Mouse (Mus musculus): ENCODE measurements at regions not wholly inside any gene's neighbourhood (a gene's known extent, or its start where the extent isn't known, plus 50 kb on each side); places are given as distances from the start of the nearest gene placed in this dataset.

DNA sequence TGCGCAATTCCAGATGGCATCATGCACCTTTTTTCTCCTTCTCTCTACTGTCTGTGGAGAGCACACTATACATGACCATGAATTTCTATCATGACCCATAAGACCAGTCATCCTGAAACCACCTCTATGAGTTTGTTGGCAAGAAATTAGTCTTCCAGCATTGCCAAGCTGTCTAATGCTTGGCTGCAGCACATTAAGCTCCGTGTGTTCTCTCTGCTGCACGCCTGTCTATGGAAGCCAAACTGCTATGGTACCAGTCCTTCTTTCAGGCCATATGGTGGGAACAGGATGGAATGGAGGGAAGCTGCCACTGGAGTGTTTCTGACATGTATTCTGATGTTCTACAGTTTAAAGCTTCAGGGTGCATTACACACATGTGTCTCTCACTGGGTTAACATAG lies 121.0 kb upstream of the Cblb start:
- DNase-seq (ENCODE audit: low read depth, low spot score), result no peak

DNA sequence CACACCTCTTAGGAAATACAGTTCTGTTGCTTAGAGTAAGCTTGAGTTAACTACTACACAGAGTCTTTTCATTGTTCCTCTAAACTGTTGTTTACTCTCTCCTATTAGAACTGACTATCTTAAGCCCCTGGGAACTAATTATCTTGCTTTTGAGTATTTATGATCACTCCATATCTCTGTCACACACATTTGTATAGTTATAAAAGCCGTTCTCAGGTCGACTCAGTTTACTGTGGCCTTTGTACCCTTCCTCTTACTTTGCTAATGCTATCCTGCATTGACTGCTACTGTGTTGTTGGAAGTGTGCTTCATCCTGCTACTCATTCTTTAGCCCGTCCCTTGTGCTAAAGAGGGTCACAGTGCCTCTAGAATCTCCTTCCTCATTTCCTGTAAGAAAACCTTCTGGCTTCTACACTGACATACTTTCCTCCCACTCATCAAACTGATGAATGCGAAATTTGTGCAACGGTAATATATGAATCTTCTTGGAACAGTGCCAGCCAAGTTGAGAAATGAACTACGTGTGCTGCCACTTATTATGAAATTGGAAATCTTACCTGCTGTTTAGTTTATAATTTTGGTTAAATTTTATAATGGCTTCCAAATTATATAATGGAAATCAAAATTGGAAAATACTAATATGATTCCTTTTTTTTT lies 119.8 kb upstream of the Cblb start:
- DNase-seq (ENCODE audit: low read depth, low spot score), result no peak

DNA sequence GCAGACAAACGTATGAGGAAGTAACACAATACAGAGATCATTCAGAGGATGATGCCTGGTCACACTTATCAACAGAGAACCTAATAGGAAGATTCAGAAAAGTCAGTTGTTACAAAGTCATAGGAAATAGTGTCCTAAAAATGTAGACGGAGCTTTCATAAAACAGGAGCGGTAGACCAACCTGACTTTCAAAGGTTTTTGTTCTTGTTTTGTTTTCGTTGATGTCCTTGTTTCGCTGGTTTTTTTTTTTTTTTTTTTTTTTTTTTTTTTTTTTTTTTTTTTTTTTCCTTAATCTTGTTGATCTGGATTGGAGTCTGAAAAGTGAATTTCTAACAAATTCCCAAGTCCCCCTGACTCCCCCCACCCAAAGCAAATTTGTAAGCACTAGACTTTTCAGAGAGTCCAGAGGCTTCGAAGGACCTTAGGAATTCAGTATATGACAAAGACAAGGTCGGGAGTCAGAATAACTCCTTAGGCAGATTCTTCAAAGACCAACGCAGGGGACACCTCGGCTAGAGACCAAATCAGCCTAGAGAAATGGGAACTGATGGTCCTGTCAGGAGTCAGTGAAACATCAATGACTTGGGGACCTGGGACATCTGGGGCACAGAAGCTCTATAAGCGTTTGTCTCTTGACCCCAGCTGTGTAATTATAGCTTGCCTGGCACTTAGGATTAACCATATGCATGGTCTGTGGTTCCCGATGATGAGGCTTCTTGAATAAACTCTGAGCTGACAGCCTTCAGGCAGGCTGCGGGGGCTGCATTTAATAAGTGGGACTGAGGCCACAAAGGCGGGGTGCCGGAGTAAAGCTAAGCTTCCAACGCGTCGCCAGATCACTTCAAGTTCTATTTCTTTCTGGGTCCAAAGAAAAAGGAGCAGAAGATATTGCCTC lies 115.7 kb upstream of the Cblb start:
- DNase-seq (ENCODE audit: low read depth, low spot score), result no peak

DNA sequence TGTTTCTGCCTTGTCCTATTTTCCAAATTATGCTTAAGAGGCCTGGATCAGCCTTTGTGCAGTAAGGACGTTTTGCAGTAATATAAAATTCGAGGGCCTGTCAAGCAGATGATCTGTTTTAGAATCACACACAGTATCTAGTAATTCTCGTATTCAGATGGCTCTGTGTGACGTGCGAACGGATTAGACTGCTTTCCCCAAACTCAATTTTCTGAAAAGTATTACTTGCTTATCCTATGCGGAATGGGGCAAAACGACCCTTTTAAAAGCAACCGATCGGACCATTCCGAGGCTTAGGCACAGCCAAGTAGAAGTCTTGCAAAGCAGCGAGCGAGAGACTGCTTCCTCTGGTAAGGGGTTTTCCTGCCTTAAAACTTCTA lies 115.1 kb upstream of the Cblb start:
- no peak for DNase-seq (ENCODE audit: low read depth, low spot score)

DNA sequence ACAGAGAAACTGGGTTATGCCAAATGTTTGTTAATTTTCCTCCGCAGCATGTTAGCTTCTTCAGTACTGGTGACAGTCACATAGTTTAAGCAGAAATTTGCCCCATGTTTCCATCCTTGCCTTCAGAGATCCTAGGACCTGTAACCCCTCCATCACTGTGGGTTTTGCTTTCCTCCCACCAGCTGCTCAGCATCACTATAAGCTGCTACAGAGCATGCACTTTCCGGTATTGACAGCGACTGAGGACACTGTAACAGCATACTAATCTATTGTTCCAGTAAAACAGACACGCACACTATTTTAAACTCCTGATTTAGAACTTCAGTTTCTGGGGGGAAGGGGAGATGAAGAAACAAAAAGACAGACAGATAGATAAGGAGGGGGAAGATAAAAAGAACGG lies 114.7 kb upstream of the Cblb start:
- DNase-seq (ENCODE audit: low read depth, low spot score), result no peak

DNA sequence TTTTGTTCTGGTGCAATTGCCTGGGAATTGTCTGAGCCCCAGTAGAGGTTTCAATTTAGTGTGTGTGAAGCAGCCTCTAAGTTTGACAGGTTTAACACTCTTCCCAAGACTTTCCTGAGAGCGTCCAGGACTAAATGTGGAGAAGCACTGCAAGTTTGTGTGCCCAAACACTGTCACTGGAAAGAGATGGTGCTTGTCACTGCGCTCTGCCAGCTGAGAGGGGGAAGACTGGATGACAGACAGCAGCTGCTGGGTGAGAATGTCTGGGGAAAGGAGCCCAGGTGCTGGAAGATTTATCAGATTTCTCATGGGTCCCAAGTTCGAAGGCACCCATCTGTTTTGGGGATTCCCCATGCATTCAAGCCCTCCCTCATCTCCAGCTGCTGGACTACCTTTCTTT lies 114.2 kb upstream of the Cblb start:
- DNase-seq (ENCODE audit: low read depth, low spot score), result no peak

DNA sequence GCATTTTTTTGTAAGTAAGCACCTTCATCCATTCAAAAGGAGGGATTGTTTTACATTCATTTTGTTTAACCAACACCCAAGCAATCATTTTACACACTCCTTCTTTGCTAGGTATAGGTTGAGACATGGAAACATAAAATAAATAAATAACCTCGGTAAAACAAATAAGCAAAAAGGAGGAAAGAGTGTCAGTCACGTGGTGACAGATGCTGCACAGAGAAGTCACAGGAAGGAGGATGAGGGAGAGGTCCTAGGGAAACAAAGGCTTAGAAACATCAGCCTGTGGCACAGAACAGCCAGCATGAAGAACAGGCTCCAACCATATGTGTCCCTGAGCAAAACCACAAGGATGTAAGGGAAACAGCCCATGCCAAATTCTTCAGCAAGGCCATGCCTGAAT lies 113.5 kb upstream of the Cblb start:
- no peak for DNase-seq (ENCODE audit: low read depth, low spot score)

DNA sequence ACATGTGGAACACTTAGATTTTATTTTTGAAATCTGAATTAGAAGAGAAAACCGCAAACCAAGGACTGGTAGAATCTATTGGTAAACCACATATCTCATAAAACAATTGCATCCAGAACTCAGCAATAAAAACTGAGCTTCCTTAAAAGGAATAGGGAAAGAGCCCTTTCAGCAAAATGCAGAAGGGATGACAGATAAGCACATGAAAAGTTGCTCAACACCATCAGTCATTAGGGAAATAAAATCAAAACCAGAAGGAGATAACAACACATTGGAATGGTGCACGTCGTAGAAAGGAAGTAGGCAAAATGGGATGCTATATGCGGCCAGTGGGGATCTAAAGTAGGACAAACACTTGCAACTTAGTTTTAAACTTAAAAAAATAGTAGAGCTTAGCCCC lies 110.0 kb upstream of the Cblb start:
- DNase-seq (ENCODE audit: low read depth, low spot score), result no peak

DNA sequence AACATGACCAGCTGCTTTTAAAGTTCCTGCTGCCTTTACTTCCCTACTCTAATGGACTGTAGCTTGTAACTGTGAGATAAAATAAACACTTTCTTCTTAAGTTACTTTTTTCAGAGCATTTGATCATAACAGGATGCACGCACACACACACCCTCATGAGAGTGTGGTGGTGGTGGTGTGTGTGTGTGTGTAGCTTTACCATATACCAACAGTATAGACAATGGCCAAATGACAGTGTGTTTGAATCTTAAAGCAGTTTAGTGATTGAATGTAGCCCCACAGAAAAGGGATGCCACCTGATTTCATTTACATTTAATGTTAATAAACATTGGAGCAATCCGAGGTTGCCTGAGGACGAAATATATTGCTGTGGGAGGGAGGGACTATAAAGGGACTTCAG lies 108.4 kb upstream of the Cblb start:
- DNase-seq (ENCODE audit: low read depth, low spot score), result no peak

DNA sequence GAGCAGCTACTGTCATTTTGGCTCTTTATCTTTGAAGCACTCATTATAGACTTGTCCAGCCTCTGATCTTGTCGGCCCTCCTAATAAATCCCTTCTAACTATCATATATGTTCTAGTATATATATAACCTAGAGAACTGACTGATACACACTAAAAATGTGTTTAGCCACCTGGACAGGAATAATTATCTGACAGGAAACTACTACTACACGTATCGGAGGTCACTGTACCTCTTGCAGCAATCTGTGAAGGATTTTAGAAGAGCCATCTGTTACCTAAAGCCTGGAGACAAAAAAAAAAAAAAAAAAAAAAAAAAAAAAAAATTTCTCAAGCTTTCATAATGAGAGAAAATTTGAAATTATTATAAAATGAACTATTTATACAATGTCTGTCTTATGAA lies 105.4 kb upstream of the Cblb start:
- no peak for DNase-seq (ENCODE audit: low read depth, low spot score)

DNA sequence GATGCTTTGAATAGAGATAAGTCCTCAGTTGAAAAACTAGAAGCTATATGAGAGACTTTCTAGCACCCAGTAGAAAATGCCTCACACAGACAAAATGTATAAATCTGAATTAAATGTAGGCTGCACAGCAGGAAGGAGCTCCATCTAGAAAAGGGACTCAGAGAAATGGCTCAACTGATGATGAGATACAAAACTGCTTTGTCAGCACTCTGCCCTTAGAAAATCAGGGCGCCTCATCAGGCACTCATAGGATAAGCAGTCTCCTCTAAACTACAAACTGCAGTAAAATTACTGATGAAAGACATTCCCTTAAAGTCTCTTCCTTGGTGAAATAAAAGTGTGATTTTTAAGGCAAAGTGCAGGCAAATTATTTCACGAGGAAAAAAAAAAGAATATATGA lies 97.9 kb upstream of the Cblb start:
- DNase-seq (ENCODE audit: low read depth, low spot score), result no peak

DNA sequence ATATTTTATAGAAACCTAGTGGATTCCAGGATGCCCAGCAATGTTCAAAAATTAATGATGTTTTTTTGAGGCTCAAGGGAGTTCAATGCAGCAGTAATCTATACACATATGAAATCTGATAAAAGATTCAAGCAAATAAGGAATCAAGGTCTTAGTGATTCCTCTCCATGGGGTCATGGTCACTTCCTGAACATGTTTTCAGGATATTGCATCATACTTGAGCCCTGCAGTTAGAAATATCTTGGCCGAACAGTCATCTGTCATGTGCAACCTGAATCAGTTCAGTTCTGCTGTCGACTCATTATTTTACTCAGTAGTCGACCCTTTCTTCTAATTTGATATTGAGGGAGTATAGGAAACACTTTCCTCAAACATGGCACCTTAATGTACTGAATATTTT lies 97.1 kb upstream of the Cblb start:
- DNase-seq (ENCODE audit: low read depth, low spot score), result no peak

DNA sequence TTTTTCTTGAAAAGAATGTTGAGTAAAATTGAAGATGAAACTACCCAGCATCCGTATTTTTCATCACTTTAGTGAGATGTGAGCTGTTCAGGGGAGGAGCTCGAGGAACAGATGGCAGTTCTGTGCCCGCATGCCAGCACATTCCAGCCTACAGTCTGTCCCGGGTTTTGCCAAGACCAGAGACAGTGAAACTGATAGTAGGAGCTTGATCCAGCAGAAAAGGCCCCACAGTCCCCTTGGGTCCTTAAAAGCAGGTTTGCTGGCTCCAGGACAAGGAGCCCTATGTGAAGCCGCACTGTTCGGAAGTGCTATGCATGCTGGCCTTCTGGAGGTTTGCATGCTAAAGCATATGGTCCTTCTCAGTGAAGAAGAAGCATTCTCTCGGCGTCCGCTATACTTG lies 93.7 kb upstream of the Cblb start:
- no peak for DNase-seq (ENCODE audit: low read depth, low spot score)

DNA sequence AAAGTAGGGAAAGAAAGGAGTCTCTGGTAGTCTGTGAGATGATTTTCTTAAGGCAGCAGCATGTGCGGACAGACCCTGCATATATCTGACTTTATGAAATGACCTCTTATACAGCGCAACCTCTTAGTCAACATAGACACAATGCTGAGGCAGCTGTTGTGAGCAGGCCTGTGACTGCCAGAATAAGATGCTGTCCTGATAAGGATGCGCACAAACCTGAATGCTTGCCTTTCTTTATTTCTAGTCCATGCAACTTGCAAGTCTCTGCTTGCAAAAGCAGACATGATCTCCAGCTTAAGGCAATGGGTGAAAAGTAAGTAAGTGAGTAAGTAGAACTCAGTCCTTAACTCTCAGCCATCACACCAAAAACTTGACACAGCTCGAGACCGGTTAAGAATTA lies 92.0 kb upstream of the Cblb start:
- DNase-seq (ENCODE audit: low read depth, low spot score), result no peak

DNA sequence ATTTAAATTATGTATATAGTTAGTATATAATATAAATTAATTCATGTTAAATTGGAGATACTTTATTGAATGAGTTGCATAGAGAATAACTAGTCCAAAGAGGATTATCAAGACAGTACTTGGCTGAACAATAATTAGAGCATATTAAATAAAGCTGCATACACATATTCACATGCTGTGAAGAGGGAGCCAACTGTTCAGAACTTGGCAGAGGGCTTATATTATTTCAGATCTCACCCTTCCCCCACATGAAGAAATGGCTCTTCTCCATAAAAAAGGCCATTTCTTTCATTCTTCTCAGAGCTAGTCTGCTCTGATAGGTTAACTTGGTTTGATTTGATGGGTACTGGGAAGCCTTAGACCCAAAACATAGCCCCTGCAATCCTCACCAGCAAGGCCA lies 90.5 kb upstream of the Cblb start:
- no peak for DNase-seq (ENCODE audit: low read depth, low spot score)

DNA sequence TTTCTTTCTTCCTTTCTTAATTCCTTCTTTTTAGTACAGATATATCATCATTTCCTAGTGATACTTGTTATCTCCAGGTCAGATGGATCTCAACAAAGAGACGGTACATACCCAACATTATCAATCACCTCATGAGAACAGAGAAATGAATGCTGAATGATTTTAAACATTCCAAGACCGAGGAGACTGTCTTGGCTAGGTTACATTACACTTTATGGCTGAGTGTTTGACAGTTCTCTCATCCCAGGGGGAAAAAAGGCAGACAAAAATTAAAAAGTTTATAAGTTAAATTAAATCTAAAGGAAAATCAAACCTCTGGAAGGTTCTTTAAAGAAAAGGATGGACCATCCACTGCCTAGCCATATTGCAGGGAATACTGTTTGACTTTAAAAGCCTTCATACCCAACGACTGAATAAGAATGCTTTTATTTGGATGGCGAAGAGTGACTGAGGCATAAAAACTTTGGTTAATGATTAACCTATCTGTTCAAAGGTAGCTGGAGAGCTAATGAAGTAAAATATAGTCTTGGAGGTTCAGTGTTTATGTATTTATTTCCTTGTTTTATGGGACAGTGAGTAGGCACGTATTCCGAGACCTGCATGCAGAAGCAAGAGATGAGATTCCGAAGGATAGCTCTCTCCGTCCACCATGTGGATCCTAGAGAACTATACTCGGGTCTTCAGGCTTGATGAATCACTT lies 88.4 kb upstream of the Cblb start:
- DNase-seq (ENCODE audit: low read depth, low spot score), result no peak

DNA sequence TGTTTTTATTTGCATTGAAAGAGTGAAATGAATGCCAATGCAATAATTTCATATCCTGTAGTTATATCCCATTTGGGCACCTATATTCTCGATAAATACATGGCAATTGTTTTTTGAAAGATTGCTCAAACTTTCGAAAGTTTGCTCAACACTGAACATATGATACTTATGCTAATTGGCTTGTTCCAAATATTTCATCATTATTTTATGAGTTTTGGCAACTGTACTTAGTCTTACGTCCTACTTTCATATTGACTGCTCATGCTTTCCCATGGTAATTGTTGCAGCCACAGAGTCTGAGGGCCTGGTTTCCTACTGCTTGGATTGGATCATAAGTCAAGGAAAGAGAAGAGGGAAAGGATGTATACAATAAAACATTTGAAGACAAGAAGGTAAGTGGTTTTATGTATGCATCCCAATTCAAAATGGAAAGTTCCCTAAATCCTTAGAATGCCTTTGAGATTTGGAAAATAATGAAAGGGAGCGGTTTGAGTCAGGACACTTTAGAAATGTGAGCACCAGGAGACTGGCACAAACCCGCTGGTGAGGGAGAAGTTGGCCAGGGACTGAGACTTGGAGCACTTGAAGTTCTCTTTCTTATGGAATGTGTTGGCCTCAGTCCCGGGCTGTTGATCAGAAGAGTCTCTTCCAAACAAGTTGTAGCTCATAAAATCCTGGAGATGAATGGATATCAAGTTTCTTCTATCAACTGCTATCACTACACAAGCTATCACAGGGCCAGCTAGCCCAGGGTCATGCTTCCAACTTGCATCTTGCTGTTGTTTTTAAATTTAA lies 63.8 kb upstream of the Cblb start:
- no peak for DNase-seq (ENCODE audit: low read depth, low spot score)
